Mouse (Mus musculus): ENCODE results near the gene Aff1. TPM values are rescaled to one million over a fixed set of nuclear protein-coding genes. Genes with fewer than 3 reads are reported as not detected.

The Aff1 gene
- polyA plus RNA-seq, 1 experiment = 13.6 TPM

- no peak for TF ChIP-seq FLI1 (IDR thresholded peaks at IDR 0.05; ENCODE audit: low read length)
- no peak for TF ChIP-seq GATA1 (IDR thresholded peaks at IDR 0.05; ENCODE audit: borderline replicate concordance, low read length)
- Histone ChIP-seq H3K27me3 (replicated peaks) (no peaks in the 10 kb centered on the region), H3K4me3 (replicated peaks) (no peak overlapping the region), H3K4me1 (peaks cover 31% of the 10 kb centered on the region), H3K36me3 (replicated peaks; ENCODE audit: low read length) (peaks cover 6% of the 10 kb centered on the region), H3K9me3 (no peaks in the 10 kb centered on the region)
These were observed 29.3 kb downstream of the Aff1 start for GRCm38 (mm10) chr5:103721490-103721889.

DNA sequence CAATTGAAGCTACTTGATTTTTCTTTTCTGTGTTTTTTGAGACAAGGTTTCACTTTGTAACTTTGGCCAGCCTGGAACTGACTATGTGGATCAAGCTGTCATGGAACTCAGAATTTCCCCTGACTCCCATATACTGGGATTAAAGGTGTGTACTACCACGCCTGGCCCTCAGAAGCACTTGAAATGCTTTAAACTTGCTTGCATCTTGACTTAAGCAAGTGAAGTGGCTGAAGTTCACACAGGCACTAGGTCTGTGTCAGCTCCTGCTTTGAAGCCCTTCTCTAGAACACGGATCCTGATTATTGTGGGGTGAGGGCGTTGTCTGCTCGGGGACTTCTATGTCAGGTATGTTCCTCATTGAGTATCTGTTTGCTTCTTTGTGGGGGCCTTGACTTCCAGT lies 30.5 kb downstream of the Aff1 start:
- peaks cover 6% of the 10 kb centered on the region for H3K36me3 ChIP-seq (replicated peaks; ENCODE audit: low read length)
- no peak overlapping the region for H3K4me3 ChIP-seq (replicated peaks)
- TF ChIP-seq FLI1 (IDR thresholded peaks at IDR 0.05; ENCODE audit: low read length) = no peak
- no peak for TF ChIP-seq GATA1 (IDR thresholded peaks at IDR 0.05; ENCODE audit: borderline replicate concordance, low read length)
- no peaks in the 10 kb centered on the region for H3K27me3 ChIP-seq (replicated peaks)
- H3K4me1 ChIP-seq = peaks cover 32% of the 10 kb centered on the region
- H3K9me3 ChIP-seq = no peaks in the 10 kb centered on the region

DNA sequence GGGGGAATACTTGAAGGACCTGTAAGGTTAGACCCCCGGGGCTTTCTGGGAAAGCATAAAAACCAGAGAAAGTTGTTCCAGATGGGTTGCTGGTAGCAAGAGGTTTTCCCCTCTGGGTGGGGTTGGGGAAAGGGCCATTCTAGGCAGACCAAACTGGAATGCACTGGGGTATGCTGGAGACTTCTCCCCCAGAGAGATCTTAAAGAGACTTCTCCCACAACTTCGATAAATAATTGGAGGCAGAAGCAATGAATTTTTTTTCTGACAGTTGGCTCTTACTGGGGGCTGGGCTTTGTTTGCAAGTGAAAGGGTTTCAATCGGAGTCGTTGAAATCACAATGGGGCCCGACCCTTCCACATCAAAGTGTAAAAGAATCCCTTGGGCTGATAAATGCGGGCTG lies 32.2 kb downstream of the Aff1 start:
- H3K27me3 ChIP-seq (replicated peaks) = no peaks in the 10 kb centered on the region
- peaks cover 6% of the 10 kb centered on the region for H3K36me3 ChIP-seq (replicated peaks; ENCODE audit: low read length)
- H3K4me1 ChIP-seq = peaks cover 31% of the 10 kb centered on the region
- no peak overlapping the region for H3K4me3 ChIP-seq (replicated peaks)
- H3K9me3 ChIP-seq = no peaks in the 10 kb centered on the region
- TF ChIP-seq FLI1 (IDR thresholded peaks at IDR 0.05; ENCODE audit: low read length) = no peak
- TF ChIP-seq GATA1 (IDR thresholded peaks at IDR 0.05; ENCODE audit: borderline replicate concordance, low read length) = no peak

DNA sequence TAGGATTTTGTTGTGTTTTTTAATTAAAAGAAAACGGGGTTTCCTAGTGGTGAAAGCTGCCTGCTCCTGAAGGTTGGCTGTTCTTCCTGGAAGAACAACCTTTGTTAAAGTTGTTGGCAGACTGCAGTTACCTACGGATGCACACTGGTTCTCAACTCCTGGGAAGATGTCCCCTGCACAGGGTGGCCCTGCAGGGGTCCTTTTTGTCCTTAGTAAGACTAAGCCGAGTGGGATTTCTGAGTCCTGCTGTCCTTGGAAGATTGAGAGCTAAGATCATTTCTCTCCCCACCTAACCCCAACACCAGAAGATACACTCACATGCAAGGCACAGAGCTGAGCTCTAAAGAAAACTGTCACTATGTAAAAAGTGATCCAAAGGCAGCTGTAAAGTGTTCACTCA lies 32.6 kb downstream of the Aff1 start:
- TF ChIP-seq GATA1 (IDR thresholded peaks at IDR 0.05; ENCODE audit: borderline replicate concordance, low read length) (no peak), FLI1 (IDR thresholded peaks at IDR 0.05; ENCODE audit: low read length) (no peak)

DNA sequence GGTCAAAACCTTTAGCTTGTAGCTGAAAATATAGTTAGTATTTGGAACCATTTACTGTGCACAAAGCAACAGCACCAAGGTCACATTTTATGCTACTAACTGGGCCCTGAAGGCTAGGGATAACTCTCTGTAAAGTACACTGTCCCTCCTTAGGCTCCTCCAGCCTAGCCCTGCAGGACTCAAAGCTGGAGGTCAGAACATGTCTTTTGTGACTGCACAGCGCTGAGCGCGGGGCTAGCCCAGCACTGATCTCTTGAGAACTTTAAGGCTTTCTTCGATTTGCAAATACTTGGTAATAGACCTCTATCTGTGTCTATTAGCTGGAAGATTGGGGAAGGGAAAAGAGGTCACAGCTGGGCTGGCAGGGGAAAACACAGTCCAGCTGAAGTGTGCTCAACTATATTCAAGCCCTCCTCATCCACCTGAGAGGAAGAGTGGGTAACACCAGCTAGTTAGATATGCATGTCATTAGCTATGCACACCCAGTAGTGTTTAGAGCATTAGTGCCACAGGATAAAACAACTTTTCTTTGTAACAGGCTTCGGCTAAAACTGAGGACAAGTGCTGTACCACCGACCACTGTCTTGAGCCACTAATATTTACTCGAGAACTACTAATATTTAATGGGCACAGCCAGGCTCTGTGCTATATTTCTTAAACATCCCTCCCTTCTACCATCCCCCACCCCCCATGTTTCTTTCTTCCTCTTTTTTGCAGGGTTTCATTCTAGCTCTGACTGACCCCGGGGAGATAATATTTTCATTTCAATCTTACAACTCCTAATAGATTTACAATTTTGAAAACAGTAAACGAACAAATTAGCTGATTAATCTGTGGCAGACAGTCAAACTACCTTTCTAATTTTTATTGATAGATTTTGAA lies 33.3 kb downstream of the Aff1 start:
- no peaks in the 10 kb centered on the region for H3K27me3 ChIP-seq (replicated peaks)
- peaks cover 22% of the 10 kb centered on the region for H3K4me1 ChIP-seq
- H3K9me3 ChIP-seq = no peaks in the 10 kb centered on the region
- H3K4me3 ChIP-seq (replicated peaks) = no peak overlapping the region
- no peak for TF ChIP-seq GATA1 (IDR thresholded peaks at IDR 0.05; ENCODE audit: borderline replicate concordance, low read length)
- no peak for TF ChIP-seq FLI1 (IDR thresholded peaks at IDR 0.05; ENCODE audit: low read length)
- peaks cover 6% of the 10 kb centered on the region for H3K36me3 ChIP-seq (replicated peaks; ENCODE audit: low read length)

More for the DNA sequence above, 32.6 kb downstream of the Aff1 start:
- H3K4me3 ChIP-seq (replicated peaks) = no peak overlapping the region
- peaks cover 6% of the 10 kb centered on the region for H3K36me3 ChIP-seq (replicated peaks; ENCODE audit: low read length)
- no peaks in the 10 kb centered on the region for H3K9me3 ChIP-seq
- H3K27me3 ChIP-seq (replicated peaks) = no peaks in the 10 kb centered on the region
- peaks cover 26% of the 10 kb centered on the region for H3K4me1 ChIP-seq

- TF ChIP-seq GATA1 (IDR thresholded peaks at IDR 0.05; ENCODE audit: borderline replicate concordance, low read length) = no peak
- no peak for TF ChIP-seq FLI1 (IDR thresholded peaks at IDR 0.05; ENCODE audit: low read length)
- peaks cover 25% of the 10 kb centered on the region for H3K4me1 ChIP-seq
- no peak overlapping the region for H3K4me3 ChIP-seq (replicated peaks)
These were observed 34.2 kb downstream of the Aff1 start for GRCm38 (mm10) chr5:103726281-103726938.

DNA sequence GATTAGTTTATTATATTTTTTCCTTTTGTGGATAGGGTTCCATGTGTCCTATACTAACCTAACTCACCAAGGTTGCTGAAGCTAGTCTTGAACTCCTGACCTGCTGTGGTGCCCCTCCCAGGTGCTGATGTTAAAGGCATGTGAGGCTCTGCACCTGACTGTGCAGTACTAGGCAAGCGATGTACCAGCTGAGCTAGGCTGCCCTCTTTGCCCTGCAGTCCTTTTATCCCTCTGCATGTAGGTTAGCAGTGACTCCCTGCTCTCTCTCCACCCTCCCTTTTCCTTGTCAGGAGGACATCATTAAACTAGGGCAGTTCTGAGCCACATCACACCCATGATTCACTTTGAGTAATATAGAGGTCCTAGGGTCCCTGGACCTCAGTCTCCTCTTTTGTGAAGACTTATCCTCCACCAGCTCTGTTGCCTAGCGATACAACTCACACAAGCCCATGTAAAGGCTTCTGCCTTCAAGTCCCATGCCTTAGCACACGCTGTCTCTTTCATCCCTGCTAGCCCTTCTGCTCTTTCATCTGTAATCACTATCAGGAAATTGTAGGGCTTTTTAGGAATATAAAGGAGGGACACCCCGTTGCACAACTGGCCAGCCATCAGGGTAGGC lies 35.7 kb downstream of the Aff1 start:
- TF ChIP-seq FLI1 (IDR thresholded peaks at IDR 0.05; ENCODE audit: low read length) (no peak), GATA1 (IDR thresholded peaks at IDR 0.05; ENCODE audit: borderline replicate concordance, low read length) (no peak)
- Histone ChIP-seq H3K4me1 (peaks cover 30% of the 10 kb centered on the region), H3K4me3 (replicated peaks) (no peak overlapping the region), H3K27me3 (replicated peaks) (no peaks in the 10 kb centered on the region), H3K36me3 (replicated peaks; ENCODE audit: low read length) (peaks cover 5% of the 10 kb centered on the region), H3K9me3 (no peaks in the 10 kb centered on the region)

More at GRCm38 (mm10) chr5:103726281-103726938, 34.2 kb downstream of the Aff1 start:
- Histone ChIP-seq H3K9me3 (no peaks in the 10 kb centered on the region), H3K36me3 (replicated peaks; ENCODE audit: low read length) (peaks cover 6% of the 10 kb centered on the region), H3K27me3 (replicated peaks) (no peaks in the 10 kb centered on the region)

DNA sequence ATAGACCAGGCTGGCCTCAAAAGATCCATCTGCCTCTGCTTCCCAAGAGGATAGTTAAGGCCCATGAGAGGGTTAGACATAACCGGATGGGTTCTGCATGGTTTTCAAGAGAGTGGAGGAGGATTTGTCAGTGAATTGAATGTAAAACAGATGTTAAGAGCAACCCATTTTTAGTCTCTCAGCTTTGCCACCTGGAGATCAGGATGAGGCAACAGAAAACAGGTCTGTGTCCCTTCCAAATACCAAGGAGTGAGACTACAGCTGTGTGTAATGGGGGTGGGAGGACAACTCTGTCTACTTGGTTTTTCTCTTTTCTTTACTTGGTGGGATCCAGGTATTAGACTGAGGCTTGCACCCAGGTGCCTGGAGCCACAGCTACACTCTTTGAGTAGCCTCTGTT lies 37.1 kb downstream of the Aff1 start:
- peaks cover 35% of the 10 kb centered on the region for H3K4me1 ChIP-seq
- H3K4me3 ChIP-seq (replicated peaks) = no peak overlapping the region
- TF ChIP-seq FLI1 (IDR thresholded peaks at IDR 0.05; ENCODE audit: low read length) (no peak), GATA1 (IDR thresholded peaks at IDR 0.05; ENCODE audit: borderline replicate concordance, low read length) (no peak)
- peaks cover 5% of the 10 kb centered on the region for H3K36me3 ChIP-seq (replicated peaks; ENCODE audit: low read length)
- H3K9me3 ChIP-seq = no peaks in the 10 kb centered on the region
- H3K27me3 ChIP-seq (replicated peaks) = no peaks in the 10 kb centered on the region

GRCm38 (mm10) chr5:103730142-103730541 lies 38.0 kb downstream of the Aff1 start:
- Histone ChIP-seq H3K36me3 (replicated peaks; ENCODE audit: low read length) (peaks cover 5% of the 10 kb centered on the region), H3K4me3 (replicated peaks) (no peak overlapping the region), H3K9me3 (no peaks in the 10 kb centered on the region), H3K27me3 (replicated peaks) (no peaks in the 10 kb centered on the region), H3K4me1 (peaks cover 44% of the 10 kb centered on the region)
- no peak for TF ChIP-seq FLI1 (IDR thresholded peaks at IDR 0.05; ENCODE audit: low read length)
- TF ChIP-seq GATA1 (IDR thresholded peaks at IDR 0.05; ENCODE audit: borderline replicate concordance, low read length) = no peak

All from megakaryocyte, embryonic 14.5 days (primary cell).